Comparison of ENCODE assay signal across 18 mouse cellular contexts in genomic region chr1:98174811-98175132, GRCm38 (mm10).
DNase-seq lines count a peak whose midpoint lies in the region; ATAC-seq and TF ChIP-seq lines count a peak whose summit lies in the region.
"Had no signal": no experiment of that assay in that cellular context is flagged by ENCODE, and none has a peak within 500 bp of the region (broad histone marks: within the 10 kb centered on the region; RNA-seq: fewer than 3 reads in every experiment).

No protein-coding gene starts in this region.

- WGBS in intestine, embryonic 14.5 days = 35% methylated on average over 4 of the region's 4 CpGs
- WGBS in intestine, postnatal 0 days = 57% methylated on average over 4 of the region's 4 CpGs
- WGBS in embryonic facial prominence, embryonic 14.5 days = 41% methylated on average over 4 of the region's 4 CpGs
- WGBS in hindbrain, postnatal 0 days = 51% methylated on average over 4 of the region's 4 CpGs
- WGBS in midbrain, postnatal 0 days = 30% methylated on average over 4 of the region's 4 CpGs
- 86% methylated on average over 4 of the region's 4 CpGs for WGBS in kidney, adult 2 months

- TF ChIP-seq CTCF in intestine, postnatal 0 days (IDR thresholded peaks at IDR 0.05; ENCODE audit: low read depth) = no peak
- no peak for TF ChIP-seq CTCF in hindbrain, postnatal 0 days (IDR thresholded peaks at IDR 0.05; ENCODE audit: low read depth)
- no peak for TF ChIP-seq CTCF in midbrain, postnatal 0 days (IDR thresholded peaks at IDR 0.05)
- no peak for TF ChIP-seq CTCF in kidney, adult 2 months (conservative IDR thresholded peaks at IDR 0.05; ENCODE audit: insufficient read depth, insufficient read length, low read depth, low read length)

- DNase-seq in intestine, embryonic 14.5 days (ENCODE audit: low spot score) = no peak
- DNase-seq in embryonic facial prominence, embryonic 14.5 days (ENCODE audit: low spot score) = no peak
- no peak for DNase-seq in hindbrain, postnatal 0 days (ENCODE audit: low spot score)
- DNase-seq in midbrain, postnatal 0 days (ENCODE audit: low spot score) = no peak
- DNase-seq in frontal cortex, postnatal 36 days (ENCODE audit: low spot score in 2 of 2) = no peak
- DNase-seq in kidney, adult 2 months = no peak
- DNase-seq in cerebellum, adult 8-10 months = no peak
- DNase-seq: adrenal gland, postnatal 25 days; cerebellum, adult 11 months; gastrocnemius, adult 2 months; heart, postnatal 14 days; kidney, adult 9 months had no signal

- H3K27me3 ChIP-seq in intestine, embryonic 14.5 days (replicated peaks; ENCODE audit: control insufficient read depth, insufficient read depth, low read length) = no peaks in the 10 kb centered on the region
- no peaks in the 10 kb centered on the region for H3K27me3 ChIP-seq in intestine, postnatal 0 days (replicated peaks; ENCODE audit: control insufficient read depth, insufficient read depth, low read length)
- no peaks in the 10 kb centered on the region for H3K27me3 ChIP-seq in embryonic facial prominence, embryonic 14.5 days (replicated peaks; ENCODE audit: control insufficient read depth, insufficient read depth, low read length)
- H3K27me3 ChIP-seq in hindbrain, postnatal 0 days (ENCODE audit: insufficient read depth, low read length) = no peaks in the 10 kb centered on the region
- no peaks in the 10 kb centered on the region for H3K27me3 ChIP-seq in midbrain, postnatal 0 days (ENCODE audit: insufficient read depth, low read length)
- no peaks in the 10 kb centered on the region for H3K27me3 ChIP-seq in kidney, adult 2 months (replicated peaks; ENCODE audit: control insufficient read depth, insufficient read depth, low read length)

- ATAC-seq in intestine, embryonic 14.5 days (replicated peaks; ENCODE audit: low FRiP score, low TSS enrichment, low read depth) = peak; percentile 22; the same call in 1 of the 2 replicates
- ATAC-seq in intestine, postnatal 0 days = no peak
- ATAC-seq in embryonic facial prominence, embryonic 14.5 days (ENCODE audit: low read depth) = peak; percentile 64; the same call in 1 of the 2 replicates
- ATAC-seq in hindbrain, postnatal 0 days = 0 out of 2 replicates have a peak, but pooled peaks have one; percentile 27
- ATAC-seq in midbrain, postnatal 0 days (ENCODE audit: low FRiP score) = no peak; the same call in 1 of the 2 replicates
- ATAC-seq: lung, postnatal 0 days had no signal

- no peaks in the 10 kb centered on the region for H3K9me3 ChIP-seq in intestine, embryonic 14.5 days (ENCODE audit: control insufficient read depth, low read length)
- H3K9me3 ChIP-seq in intestine, postnatal 0 days (ENCODE audit: control insufficient read depth) = no peaks in the 10 kb centered on the region
- H3K9me3 ChIP-seq in embryonic facial prominence, embryonic 14.5 days (ENCODE audit: control insufficient read depth, low read length) = no peaks in the 10 kb centered on the region
- no peaks in the 10 kb centered on the region for H3K9me3 ChIP-seq in hindbrain, postnatal 0 days (ENCODE audit: low read length)
- no peaks in the 10 kb centered on the region for H3K9me3 ChIP-seq in midbrain, postnatal 0 days (ENCODE audit: low read length)

- H3K4me1 ChIP-seq in intestine, embryonic 14.5 days (replicated peaks; ENCODE audit: control insufficient read depth, insufficient read depth, low read length) = 0 out of 2 replicates have a peak, but pooled peaks cover 2% of the 10 kb centered on the region
- no peaks in the 10 kb centered on the region for H3K4me1 ChIP-seq in intestine, postnatal 0 days (replicated peaks; ENCODE audit: control insufficient read depth, insufficient read depth, low read length)
- peaks cover 9% of the 10 kb centered on the region; the same call in 1 of the 2 replicates for H3K4me1 ChIP-seq in embryonic facial prominence, embryonic 14.5 days (ENCODE audit: control insufficient read depth, insufficient read depth, low read length)
- no peaks in the 10 kb centered on the region for H3K4me1 ChIP-seq in hindbrain, postnatal 0 days (ENCODE audit: insufficient read depth, low read length)
- no peaks in the 10 kb centered on the region for H3K4me1 ChIP-seq in midbrain, postnatal 0 days (ENCODE audit: insufficient read depth, low read length)
- no peaks in the 10 kb centered on the region for H3K4me1 ChIP-seq in kidney, adult 2 months (ENCODE audit: control insufficient read depth, insufficient read depth, low read length)

- H3K4me3 ChIP-seq in intestine, embryonic 14.5 days (ENCODE audit: low read depth, low read length) = no peak overlapping the region
- no peak overlapping the region for H3K4me3 ChIP-seq in intestine, postnatal 0 days (ENCODE audit: low read depth, low read length)
- H3K4me3 ChIP-seq in embryonic facial prominence, embryonic 14.5 days (ENCODE audit: low read depth, low read length) = no peak overlapping the region
- H3K4me3 ChIP-seq in hindbrain, postnatal 0 days (ENCODE audit: low read length) = no peak overlapping the region
- H3K4me3 ChIP-seq in midbrain, postnatal 0 days (ENCODE audit: low read depth, low read length) = no peak overlapping the region
- no peak overlapping the region for H3K4me3 ChIP-seq in kidney, adult 2 months (ENCODE audit: insufficient read depth, low read depth, low read length)
- H3K4me3 ChIP-seq: erythroblast, embryonic 14.5 days; gastrocnemius, adult 2 months; left cerebral cortex, adult 2 months had no signal

- peak overlapping the region; percentile 14; the same call in 1 of the 2 replicates for H3K4me2 ChIP-seq in intestine, embryonic 14.5 days (ENCODE audit: low read length)
- no peak overlapping the region for H3K4me2 ChIP-seq in intestine, postnatal 0 days (replicated peaks; ENCODE audit: low read depth)
- peak overlapping the region; percentile 12; the same call in 1 of the 2 replicates for H3K4me2 ChIP-seq in embryonic facial prominence, embryonic 14.5 days (ENCODE audit: low read depth, low read length)
- H3K4me2 ChIP-seq in hindbrain, postnatal 0 days (ENCODE audit: low read depth, low read length) = no peak overlapping the region
- no peak overlapping the region for H3K4me2 ChIP-seq in midbrain, postnatal 0 days (ENCODE audit: low read depth, low read length, poor library complexity, severe bottlenecking)
- H3K4me2 ChIP-seq: liver, embryonic 11.5 days had no signal

- H3K36me3 ChIP-seq in intestine, embryonic 14.5 days (ENCODE audit: control insufficient read depth, insufficient read depth, low read length) = no peaks in the 10 kb centered on the region
- H3K36me3 ChIP-seq in intestine, postnatal 0 days (ENCODE audit: control insufficient read depth, insufficient read depth) = no peaks in the 10 kb centered on the region
- no peaks in the 10 kb centered on the region for H3K36me3 ChIP-seq in embryonic facial prominence, embryonic 14.5 days (ENCODE audit: control insufficient read depth, insufficient read depth, low read length)
- no peaks in the 10 kb centered on the region for H3K36me3 ChIP-seq in hindbrain, postnatal 0 days (ENCODE audit: insufficient read depth, low read length)
- H3K36me3 ChIP-seq in midbrain, postnatal 0 days (ENCODE audit: insufficient read depth, low read length) = no peaks in the 10 kb centered on the region
- H3K36me3 ChIP-seq in kidney, adult 2 months (ENCODE audit: control insufficient read depth, insufficient read depth, low read length) = no peaks in the 10 kb centered on the region
- H3K36me3 ChIP-seq: G1E had no signal

- peak overlapping the region; percentile 54 for H3K27ac ChIP-seq in intestine, embryonic 14.5 days (ENCODE audit: low read depth)
- no peak overlapping the region for H3K27ac ChIP-seq in intestine, postnatal 0 days (ENCODE audit: low read depth, low read length)
- peak overlapping the region; percentile 40 for H3K27ac ChIP-seq in embryonic facial prominence, embryonic 14.5 days (replicated peaks; ENCODE audit: low read depth, low read length)
- no peak overlapping the region for H3K27ac ChIP-seq in hindbrain, postnatal 0 days
- H3K27ac ChIP-seq in midbrain, postnatal 0 days (ENCODE audit: low read depth, low read length) = peak overlapping the region; percentile 58
- no peak overlapping the region for H3K27ac ChIP-seq in kidney, adult 2 months (ENCODE audit: insufficient read depth, low read depth, low read length)
- H3K27ac ChIP-seq: gastrocnemius, adult 2 months; left cerebral cortex, adult 2 months had no signal

- TF ChIP-seq POLR2A in kidney, adult 2 months (IDR thresholded peaks at IDR 0.05; ENCODE audit: low read depth, low read length) = no peak

- no peak overlapping the region for H3K9ac ChIP-seq in intestine, embryonic 14.5 days (ENCODE audit: low read length)
- H3K9ac ChIP-seq in intestine, postnatal 0 days (ENCODE audit: low read depth, low read length) = no peak overlapping the region
- H3K9ac ChIP-seq in embryonic facial prominence, embryonic 14.5 days (ENCODE audit: low read depth, low read length) = no peak overlapping the region
- no peak overlapping the region for H3K9ac ChIP-seq in hindbrain, postnatal 0 days (replicated peaks; ENCODE audit: low read length)
- no peak overlapping the region for H3K9ac ChIP-seq in midbrain, postnatal 0 days (replicated peaks; ENCODE audit: low read length, poor library complexity, severe bottlenecking)

Comparison
In these comparisons a context has a peak if more than half of its experiments do, and no peak if none do; other contexts are left out.
1. ATAC-seq: peak in intestine, embryonic 14.5 days (single experiment), embryonic facial prominence, embryonic 14.5 days (single experiment) and hindbrain, postnatal 0 days (single experiment); none in intestine, postnatal 0 days (single experiment) and midbrain, postnatal 0 days (single experiment).
2. H3K27ac ChIP-seq: peak in intestine, embryonic 14.5 days (single experiment), embryonic facial prominence, embryonic 14.5 days (single experiment) and midbrain, postnatal 0 days (single experiment); none in intestine, postnatal 0 days (single experiment), hindbrain, postnatal 0 days (single experiment) and kidney, adult 2 months (single experiment).
3. H3K4me2 ChIP-seq: peak in intestine, embryonic 14.5 days (single experiment) and embryonic facial prominence, embryonic 14.5 days (single experiment); none in intestine, postnatal 0 days (single experiment), hindbrain, postnatal 0 days (single experiment) and midbrain, postnatal 0 days (single experiment).